Mouse (Mus musculus) small intestine, adult 2 months (tissue): ENCODE measurements at regions not wholly inside any gene's neighbourhood (a gene's known extent, or its start where the extent isn't known, plus 50 kb on each side); places are given as distances from the start of the nearest gene placed in this dataset.

Experiments used
- CTCF ChIP-seq: fragments of 200-500 bp; IDR thresholded peaks from 2 replicates; pipeline ENCODE4 v1.5.1; 2012; ENCODE audit warnings: low read depth, mild to moderate bottlenecking, control low read depth, inconsistent platforms, low read length, moderate library complexity, mixed read lengths; ENCODE audit not compliant: insufficient replicate concordance, insufficient read length; ENCODE audit errors: extremely low read depth
- POLR2A ChIP-seq: fragments of 200-500 bp; IDR thresholded peaks from 2 replicates; pipeline ENCODE4 v1.6.1; 2012; ENCODE audit warnings: low read depth, mild to moderate bottlenecking, control low read depth, inconsistent platforms, low read length, moderate library complexity

- no peak for TF ChIP-seq CTCF
- no peak for TF ChIP-seq POLR2A
These were observed 568.6 kb downstream of the Car8 start for GRCm38 (mm10) chr4:7669992-7670794.
